Mouse (Mus musculus) megakaryocyte, embryonic 14.5 days (primary cell): ENCODE results near the gene Kcnh4.

ENCODE experiments used
- FLI1 ChIP-seq: IDR thresholded peaks from 2 replicates; pipeline ENCODE4 v1.6.1; 2012; ENCODE audit warnings: low read length, inconsistent platforms, mixed read lengths
- GATA1 ChIP-seq: IDR thresholded peaks from 3 replicates; pipeline ENCODE4 v1.6.1; 2012; ENCODE audit warnings: mixed read lengths, low read length, inconsistent platforms, borderline replicate concordance

GRCm38 (mm10) chr11:100762831-100763230 is 3.1 kb upstream of the Kcnh4 start, which contains the start of gene Hcrt:
- TF ChIP-seq GATA1 (no peak), FLI1 (no peak)
